Mouse (Mus musculus) lung, embryonic 15.5 days (tissue): Measurements from ENCODE around the gene Fbxo27. TPM values are rescaled to one million over a fixed set of nuclear protein-coding genes. Genes with fewer than 3 reads are reported as not detected.
"Not testable (repeated sequence)": the region's sequence is repeated elsewhere in the genome, so short reads cannot be mapped to it uniquely, and the experiment has no call there.

Experiments used
- ATAC-seq: fragments of 200-750 bp; cut with Nextera tagmentation; 2 replicates; pipeline ENCODE4 v1.8.0; 2017; ENCODE audit warnings: moderate number of reproducible peaks, borderline replicate concordance; ENCODE audit not compliant: low FRiP score, low TSS enrichment; ENCODE audit errors: extremely low read depth
- H3K27ac ChIP-seq: fragments of 300-500 bp; sonication (generic); 2 replicates; pipeline ENCODE4 v1.5.1; 2015; ENCODE audit warnings: moderate library complexity, mild to moderate bottlenecking, inconsistent platforms
- H3K27me3 ChIP-seq: fragments of 300-500 bp; sonication (generic); 2 replicates; pipeline ENCODE4 v1.6.1; 2015; ENCODE audit warnings: inconsistent platforms
- H3K36me3 ChIP-seq: fragments of 300-500 bp; sonication (generic); 2 replicates; pipeline ENCODE4 v1.6.1; 2015; ENCODE audit warnings: inconsistent platforms
- H3K4me1 ChIP-seq: fragments of 300-500 bp; sonication (generic); 2 replicates; pipeline ENCODE4 v1.6.1; 2015; ENCODE audit warnings: inconsistent platforms
- H3K4me2 ChIP-seq: fragments of 300-500 bp; sonication (generic); 2 replicates; pipeline ENCODE4 v1.6.1; 2015; ENCODE audit warnings: inconsistent platforms, mild to moderate bottlenecking, moderate library complexity
- H3K4me3 ChIP-seq: fragments of 300-500 bp; sonication (generic); 2 replicates; pipeline ENCODE4 v1.5.1; 2015; ENCODE audit warnings: mild to moderate bottlenecking, inconsistent platforms
- H3K9ac ChIP-seq: fragments of 300-500 bp; sonication (generic); 2 replicates; pipeline ENCODE4 v1.6.1; 2015; ENCODE audit warnings: inconsistent platforms
- H3K9me3 ChIP-seq: fragments of 300-500 bp; sonication (generic); 2 replicates; pipeline ENCODE4 v1.6.1; 2016; ENCODE audit warnings: inconsistent platforms
- WGBS: fragments of 180-500 bp; shearing (Covaris S2); methylation state at CpG from one replicate; pipeline ENCODE4 v1.1.7; 2015; 5-methylcytosine and 5-hydroxymethylcytosine counted together
- polyA plus RNA-seq: library from polyadenylated mRNA; unstranded; fragments of >200 nt; fragmentation: Nextera tagmentation; extraction: Ambion mirVana; gene quantifications from 2 replicates; pipeline ENCODE4 v1.2.1, GENCODE M21; 2015

The Fbxo27 gene
- polyA plus RNA-seq, result 6.3 and 6.5 TPM in 2 replicates

GRCm38 (mm10) chr7:28692545-28693320 is at the start of gene Fbxo27:
TSS of gene Fbxo27 (plus strand) at chr7:28692849.
- Histone ChIP-seq H3K27ac (no peak within 1 kb of the TSS), H3K9ac (peak within 1 kb of the TSS; percentile 37), H3K27me3 (peaks cover 9% of the 10 kb centered on the region; the same call in 1 of the 2 replicates), H3K4me1 (peaks cover 18% of the 10 kb centered on the region), H3K36me3 (no peaks in the 10 kb centered on the region), H3K4me3 (peak within 1 kb of the TSS; percentile 60), H3K4me2 (peak within 1 kb of the TSS; percentile 94), H3K9me3 (no peaks in the 10 kb centered on the region)
- 37% methylated on average over 30 of the region's 30 CpGs for WGBS
- peak; percentile 36 for ATAC-seq

- H3K4me3 ChIP-seq, result no peak overlapping the region
- H3K4me1 ChIP-seq, result no peaks in the 10 kb centered on the region
- H3K27me3 ChIP-seq, result no peaks in the 10 kb centered on the region
- no peak overlapping the region for H3K4me2 ChIP-seq
- no peaks in the 10 kb centered on the region for H3K9me3 ChIP-seq
- H3K9ac ChIP-seq, result no peak overlapping the region
- 73% methylated on average over 6 of the region's 6 CpGs for WGBS
- ATAC-seq, result no peak
- H3K27ac ChIP-seq, result no peak overlapping the region
- no peaks in the 10 kb centered on the region for H3K36me3 ChIP-seq
Measured at GRCm38 (mm10) chr7:28645366-28645765, 47.3 kb upstream of the Fbxo27 start.

- Histone ChIP-seq H3K4me3 (no peak overlapping the region), H3K27me3 (no peaks in the 10 kb centered on the region), H3K4me2 (no peak overlapping the region), H3K4me1 (no peaks in the 10 kb centered on the region), H3K27ac (no peak overlapping the region), H3K9ac (no peak overlapping the region), H3K9me3 (no peaks in the 10 kb centered on the region), H3K36me3 (no peaks in the 10 kb centered on the region)
- ATAC-seq, result no peak
- whole genome bisulfite sequencing, result 86% methylated on average over 2 of the region's 2 CpGs
Measured at GRCm38 (mm10) chr7:28645947-28646475, 46.6 kb upstream of the Fbxo27 start.

- Histone ChIP-seq H3K27me3 (no peaks in the 10 kb centered on the region), H3K9me3 (no peaks in the 10 kb centered on the region), H3K27ac (no peak overlapping the region), H3K4me2 (no peak overlapping the region), H3K4me3 (no peak overlapping the region), H3K9ac (no peak overlapping the region), H3K36me3 (no peaks in the 10 kb centered on the region), H3K4me1 (no peaks in the 10 kb centered on the region)
- ATAC-seq, result no peak
- WGBS, result 35% methylated on average over 7 of the region's 7 CpGs
Measured at GRCm38 (mm10) chr7:28647016-28647415, 45.6 kb upstream of the Fbxo27 start.

- Histone ChIP-seq H3K4me3 (no peak overlapping the region), H3K9ac (no peak overlapping the region), H3K4me2 (no peak overlapping the region), H3K4me1 (no peaks in the 10 kb centered on the region), H3K9me3 (no peaks in the 10 kb centered on the region), H3K27ac (no peak overlapping the region), H3K27me3 (no peaks in the 10 kb centered on the region), H3K36me3 (no peaks in the 10 kb centered on the region)
- WGBS, result 85% methylated on average over 2 of the region's 2 CpGs
- no peak for ATAC-seq
Measured at GRCm38 (mm10) chr7:28651157-28651556, 41.5 kb upstream of the Fbxo27 start.

GRCm38 (mm10) chr7:28656430-28656829 is 36.2 kb upstream of the Fbxo27 start:
- H3K27me3 ChIP-seq, result 0 out of 2 replicates have a peak, but pooled peaks cover under 1% of the 10 kb centered on the region
- no peak for ATAC-seq

GRCm38 (mm10) chr7:28665620-28666579 is 26.7 kb upstream of the Fbxo27 start:
- ATAC-seq, result no peak
- peak overlapping the region; percentile 38 for H3K4me2 ChIP-seq
- H3K9ac ChIP-seq, result no peak overlapping the region
- no peak overlapping the region for H3K27ac ChIP-seq
- no peaks in the 10 kb centered on the region for H3K9me3 ChIP-seq
- no peaks in the 10 kb centered on the region for H3K36me3 ChIP-seq
- no peaks in the 10 kb centered on the region for H3K4me1 ChIP-seq
- H3K27me3 ChIP-seq, result peaks cover 9% of the 10 kb centered on the region; the same call in 1 of the 2 replicates
- 14% methylated on average over 14 of the region's 15 CpGs for WGBS
- H3K4me3 ChIP-seq, result no peak overlapping the region

More at GRCm38 (mm10) chr7:28656430-28656829, 36.2 kb upstream of the Fbxo27 start:
- Histone ChIP-seq H3K9me3 (no peaks in the 10 kb centered on the region), H3K27ac (no peak overlapping the region), H3K9ac (no peak overlapping the region), H3K4me2 (no peak overlapping the region), H3K36me3 (no peaks in the 10 kb centered on the region), H3K4me3 (no peak overlapping the region), H3K4me1 (no peaks in the 10 kb centered on the region)
- 53% methylated on average over 4 of the region's 4 CpGs for WGBS

GRCm38 (mm10) chr7:28671172-28671571 is 21.5 kb upstream of the Fbxo27 start:
- no peak for ATAC-seq
- no peaks in the 10 kb centered on the region for H3K36me3 ChIP-seq
- 46% methylated on average over 4 of the region's 4 CpGs for WGBS
- H3K4me2 ChIP-seq, result no peak overlapping the region
- no peaks in the 10 kb centered on the region for H3K27me3 ChIP-seq
- H3K27ac ChIP-seq, result no peak overlapping the region
- no peak overlapping the region for H3K4me3 ChIP-seq
- H3K4me1 ChIP-seq, result no peaks in the 10 kb centered on the region
- no peaks in the 10 kb centered on the region for H3K9me3 ChIP-seq
- H3K9ac ChIP-seq, result no peak overlapping the region

GRCm38 (mm10) chr7:28672276-28672675 is 20.4 kb upstream of the Fbxo27 start:
- H3K36me3 ChIP-seq, result no peaks in the 10 kb centered on the region
- 77% methylated on average over 5 of the region's 5 CpGs for WGBS
- no peak for ATAC-seq
- H3K27me3 ChIP-seq, result no peaks in the 10 kb centered on the region
- no peak overlapping the region for H3K9ac ChIP-seq
- no peak overlapping the region for H3K27ac ChIP-seq
- no peak overlapping the region for H3K4me2 ChIP-seq
- H3K4me3 ChIP-seq, result no peak overlapping the region
- no peaks in the 10 kb centered on the region for H3K9me3 ChIP-seq
- H3K4me1 ChIP-seq, result no peaks in the 10 kb centered on the region

GRCm38 (mm10) chr7:28672786-28673185 is 19.9 kb upstream of the Fbxo27 start:
- WGBS, result 56% methylated on average over 5 of the region's 5 CpGs
- not testable (repeated sequence) for H3K9ac ChIP-seq, H3K4me1 ChIP-seq, H3K36me3 ChIP-seq, H3K4me2 ChIP-seq, H3K4me3 ChIP-seq, H3K9me3 ChIP-seq, H3K27ac ChIP-seq, ATAC-seq, H3K27me3 ChIP-seq

GRCm38 (mm10) chr7:28674994-28675393 is 17.7 kb upstream of the Fbxo27 start:
- no peaks in the 10 kb centered on the region for H3K36me3 ChIP-seq
- 73% methylated on average over 9 of the region's 9 CpGs for WGBS
- no peak overlapping the region for H3K27ac ChIP-seq
- no peaks in the 10 kb centered on the region for H3K9me3 ChIP-seq
- ATAC-seq, result no peak
- H3K4me3 ChIP-seq, result no peak overlapping the region
- H3K4me2 ChIP-seq, result no peak overlapping the region
- H3K4me1 ChIP-seq, result no peaks in the 10 kb centered on the region
- H3K9ac ChIP-seq, result no peak overlapping the region
- no peaks in the 10 kb centered on the region for H3K27me3 ChIP-seq
